Mouse (Mus musculus) hindbrain, embryonic 13.5 days (tissue): ENCODE data around the gene Hoxd9. TPM values are rescaled to one million over a fixed set of nuclear protein-coding genes. Genes with fewer than 3 reads are reported as not detected.

Experiments
- ATAC-seq: fragments of 200-750 bp; cut with Nextera tagmentation; 2 replicates; pipeline ENCODE4 v1.8.0; 2017; ENCODE audit warnings: moderate TSS enrichment; ENCODE audit not compliant: low FRiP score
- H3K27ac ChIP-seq: fragments of 300-500 bp; sonication (generic); 2 replicates; pipeline ENCODE4 v1.5.1; 2015; ENCODE audit warnings: inconsistent platforms, mild to moderate bottlenecking, moderate library complexity
- H3K27me3 ChIP-seq: fragments of 300-500 bp; sonication (generic); 2 replicates; pipeline ENCODE4 v1.6.1; 2015; ENCODE audit warnings: mild to moderate bottlenecking, inconsistent platforms
- H3K36me3 ChIP-seq: fragments of 300-500 bp; sonication (generic); 2 replicates; pipeline ENCODE4 v1.6.1; 2015; ENCODE audit warnings: mild to moderate bottlenecking, inconsistent platforms
- H3K4me1 ChIP-seq: fragments of 300-500 bp; sonication (generic); replicated peaks from 2 replicates; pipeline ENCODE4 v1.6.1; 2015; ENCODE audit warnings: inconsistent platforms
- H3K4me2 ChIP-seq: fragments of 300-500 bp; sonication (generic); 2 replicates; pipeline ENCODE4 v1.6.1; 2015; ENCODE audit warnings: inconsistent platforms, mild to moderate bottlenecking, moderate library complexity
- H3K4me3 ChIP-seq: fragments of 300-500 bp; sonication (generic); 2 replicates; pipeline ENCODE4 v1.5.1; 2015; ENCODE audit warnings: mild to moderate bottlenecking, inconsistent platforms
- H3K9ac ChIP-seq: fragments of 300-500 bp; sonication (generic); 2 replicates; pipeline ENCODE4 v1.6.1; 2015; ENCODE audit warnings: mild to moderate bottlenecking, inconsistent platforms
- H3K9me3 ChIP-seq: fragments of 300-500 bp; sonication (generic); 2 replicates; pipeline ENCODE4 v1.6.1; 2016; ENCODE audit warnings: inconsistent platforms
- WGBS: fragments of 180-500 bp; shearing (Covaris S2); methylation state at CpG from one replicate; pipeline ENCODE4 v1.1.7; 2015; 5-methylcytosine and 5-hydroxymethylcytosine counted together
- microRNA counts: library from miRNA; unstranded; fragments of <30 nt; microRNA quantifications from one replicate; lab custom pipeline; 2016
- microRNA-seq: library from miRNA; unstranded; fragments of <30 nt; microRNA quantifications from one replicate; pipeline ENCODE4, GENCODE M21; 2016
- polyA plus RNA-seq: library from polyadenylated mRNA; unstranded; fragments of >200 nt; fragmentation: Nextera tagmentation; extraction: Ambion mirVana; gene quantifications from 2 replicates; pipeline ENCODE4 v1.2.1, GENCODE M21; 2015

Hoxd9 gene
- polyA plus RNA-seq, 1 experiment from 2014 or later = not detected

DNA sequence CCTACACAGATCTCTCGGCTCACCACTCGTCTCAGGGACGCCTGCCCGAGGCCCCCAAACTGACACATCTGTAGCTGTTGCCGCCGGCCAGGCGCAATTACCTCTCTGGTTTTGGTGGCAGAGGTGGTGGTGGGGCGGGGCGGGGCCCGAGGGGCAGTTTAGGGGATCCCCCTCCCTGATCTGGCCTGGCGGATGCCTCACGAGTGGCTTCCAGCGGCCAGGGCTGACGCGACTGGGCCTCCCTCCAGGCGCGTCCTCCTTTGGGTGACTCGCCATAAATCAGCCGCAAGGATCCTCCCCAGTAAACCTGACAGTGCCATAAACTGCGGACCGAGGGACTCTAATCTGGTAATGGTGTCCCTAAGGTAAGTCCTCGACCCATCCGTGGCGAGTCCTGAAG lies 49.5 kb downstream of the Hoxd9 start:
- H3K4me1 ChIP-seq = peaks cover 65% of the 10 kb centered on the region
- peaks cover 76% of the 10 kb centered on the region for H3K27me3 ChIP-seq
- H3K9ac ChIP-seq = peak overlapping the region; percentile 94
- peak overlapping the region; percentile 71 for H3K4me2 ChIP-seq
- peak overlapping the region; percentile 50 for H3K4me3 ChIP-seq
- under 1% methylated on average over 24 of the region's 24 CpGs for WGBS
- ATAC-seq = no peak
- peaks cover 15% of the 10 kb centered on the region for H3K36me3 ChIP-seq
- H3K27ac ChIP-seq = peak overlapping the region; percentile 98
- H3K9me3 ChIP-seq = no peaks in the 10 kb centered on the region

DNA sequence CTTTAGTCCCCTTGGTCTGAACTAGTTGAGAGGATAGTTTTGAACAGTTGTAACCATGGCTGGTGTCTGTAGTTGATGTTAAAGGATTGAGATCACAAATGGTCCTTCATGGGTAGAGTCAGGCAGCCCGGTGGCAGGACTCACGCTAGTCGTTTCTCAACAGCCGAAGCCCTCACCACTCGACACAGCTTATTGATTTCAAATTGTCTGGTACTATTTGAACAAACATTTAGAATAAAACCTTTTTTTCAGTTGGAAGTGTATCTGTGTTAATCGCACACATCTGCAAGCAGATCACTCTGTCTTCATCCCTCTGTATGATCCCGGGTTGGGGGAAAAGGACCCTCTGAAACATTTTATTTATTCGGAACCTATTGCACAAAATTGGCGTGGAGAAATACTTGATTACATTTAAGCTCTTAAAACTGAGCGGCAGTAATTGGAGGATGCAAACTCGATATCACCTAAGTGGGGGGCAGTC lies 50.2 kb downstream of the Hoxd9 start:
- Histone ChIP-seq H3K4me3 (peak overlapping the region; percentile 50), H3K27me3 (peaks cover 73% of the 10 kb centered on the region)

DNA sequence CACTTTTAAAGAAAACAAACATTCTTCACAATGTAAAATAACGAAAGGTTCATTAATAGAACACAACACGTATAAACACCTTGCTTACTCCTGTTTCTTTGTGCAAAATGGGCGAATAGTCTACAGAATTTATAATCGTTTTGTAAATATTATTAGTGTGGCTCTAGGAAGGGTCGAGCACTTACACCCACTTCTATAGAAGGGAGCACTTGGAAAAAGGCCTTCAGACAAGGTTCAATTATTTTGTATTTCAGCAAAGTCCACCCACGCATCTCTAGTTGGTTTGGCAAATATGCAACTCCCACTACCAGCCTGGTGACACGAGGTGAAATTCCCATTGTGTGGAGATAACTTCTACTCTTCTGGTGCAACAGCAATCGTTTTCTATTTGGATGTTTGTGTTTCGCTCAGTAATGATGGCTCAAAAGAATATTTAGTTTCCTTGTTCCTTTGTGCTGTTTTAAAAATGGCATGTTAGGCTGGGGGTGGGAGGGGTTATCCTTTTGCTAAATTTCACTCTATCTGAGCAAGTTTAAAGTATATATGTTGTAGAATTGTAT lies 51.0 kb downstream of the Hoxd9 start:
- Histone ChIP-seq H3K9ac (peak overlapping the region; percentile 94), H3K9me3 (no peaks in the 10 kb centered on the region), H3K36me3 (peaks cover 15% of the 10 kb centered on the region), H3K27ac (peak overlapping the region; percentile 98), H3K4me3 (peak overlapping the region; percentile 50), H3K4me2 (peak overlapping the region; percentile 71), H3K4me1 (peaks cover 79% of the 10 kb centered on the region), H3K27me3 (peaks cover 75% of the 10 kb centered on the region)
- no peak for ATAC-seq
- WGBS = 3% methylated on average over 9 of the region's 9 CpGs

More for the DNA sequence above, 50.2 kb downstream of the Hoxd9 start:
- H3K4me2 ChIP-seq = peak overlapping the region; percentile 71
- 1% methylated on average over 11 of the region's 11 CpGs for WGBS
- peak overlapping the region; percentile 94 for H3K9ac ChIP-seq
- H3K9me3 ChIP-seq = no peaks in the 10 kb centered on the region
- peaks cover 15% of the 10 kb centered on the region for H3K36me3 ChIP-seq
- no peak for ATAC-seq
- H3K27ac ChIP-seq = peak overlapping the region; percentile 98
- H3K4me1 ChIP-seq = peaks cover 71% of the 10 kb centered on the region

DNA sequence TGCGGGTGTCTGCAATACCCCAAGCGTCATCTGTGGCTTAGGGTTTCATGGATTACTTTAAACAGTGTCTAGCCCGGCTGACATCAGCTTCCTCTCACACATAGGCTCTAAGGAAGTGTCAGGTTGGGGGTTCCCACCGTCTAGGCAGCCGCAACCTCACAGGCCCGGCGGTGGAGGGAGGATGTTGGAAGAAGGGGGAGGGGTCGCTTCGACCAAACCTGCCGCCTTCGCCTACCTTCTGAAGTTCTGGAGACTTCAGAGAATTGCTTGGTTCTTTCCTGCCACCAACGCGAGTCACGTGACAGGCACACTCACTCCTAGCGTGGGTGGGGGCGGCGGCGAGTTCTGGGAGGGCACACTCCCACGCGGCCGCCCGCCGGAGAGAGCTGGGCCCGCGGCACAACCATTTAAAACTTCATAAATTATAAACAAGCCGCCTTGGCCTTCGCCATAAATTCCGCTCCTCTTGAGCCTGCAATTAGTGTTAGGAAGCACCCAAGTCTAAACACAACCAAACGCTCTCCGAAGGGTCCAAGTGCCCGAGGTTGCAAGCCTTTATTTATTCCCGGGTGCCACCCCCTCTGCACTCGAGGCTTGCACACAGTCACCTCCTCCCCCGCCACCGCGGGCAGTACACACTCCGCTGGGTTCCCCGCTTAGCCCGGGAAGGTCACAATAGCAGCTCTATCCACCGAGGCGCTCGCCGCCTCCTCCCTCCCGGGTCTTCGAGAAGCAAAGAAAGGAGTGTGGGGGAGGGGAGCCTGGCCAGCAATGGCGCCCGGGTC lies 52.0 kb downstream of the Hoxd9 start:
- H3K27me3 ChIP-seq = peaks cover 75% of the 10 kb centered on the region
- H3K4me1 ChIP-seq = peaks cover 71% of the 10 kb centered on the region
- no peaks in the 10 kb centered on the region for H3K9me3 ChIP-seq
- H3K27ac ChIP-seq = peak overlapping the region; percentile 98
- under 1% methylated on average over 46 of the region's 47 CpGs for WGBS
- H3K36me3 ChIP-seq = peaks cover 7% of the 10 kb centered on the region; the same call in 1 of the 2 replicates
- peak overlapping the region; percentile 50 for H3K4me3 ChIP-seq
- peak; percentile 81 for ATAC-seq
- H3K4me2 ChIP-seq = peak overlapping the region; percentile 71
- peak overlapping the region; percentile 94 for H3K9ac ChIP-seq

MicroRNAs encoded within 50 kb of the gene (microRNA counts, 519-probe panel; counts per million panel counts)
- 4,701 counts per million, percentile 79 among the panel's probes with 10 or more counts for microRNA mmu-miR-10b (lab: Ali Mortazavi, UCI)

Small RNA genes lying within 50 kb of the gene (microRNA-seq; reads per million reads assigned to microRNA genes)
- gene Gm44463 (not detected), gene Mir10b (42,102 reads per million, percentile 99 among the genes with 10 or more reads in this experiment)

Other genes starting within 250 kb of the Hoxd9 start
- gene Lnpk, start 118.3 kb upstream of the Hoxd9 start, polyA plus RNA-seq = 55.8 TPM in 2 replicates
- 1.3 and 1.6 TPM in 2 replicates for gene Evx2, start 38.2 kb upstream of the Hoxd9 start, polyA plus RNA-seq
- 0.16 TPM in 1 of 2 replicates, not detected in the other for gene Hoxd13, start 29.4 kb upstream of the Hoxd9 start, polyA plus RNA-seq
- not detected in 2 replicates for gene Hoxd12, start 22.7 kb upstream of the Hoxd9 start, polyA plus RNA-seq
- not detected in 2 replicates for gene Hoxd11, start 18.2 kb upstream of the Hoxd9 start, polyA plus RNA-seq
- gene Hoxd10, start 5.8 kb upstream of the Hoxd9 start, polyA plus RNA-seq = not detected in 2 replicates
- gene Hoxd8, start 6.9 kb downstream of the Hoxd9 start, polyA plus RNA-seq = 0.79 and 1.5 TPM in 2 replicates
- 76.0 and 82.5 TPM in 2 replicates for gene Hoxd3, start 14.2 kb downstream of the Hoxd9 start, polyA plus RNA-seq
- 4.1 and 4.2 TPM in 2 replicates for gene Hoxd4, start 14.2 kb downstream of the Hoxd9 start, polyA plus RNA-seq
- gene Gm28230, start 29.0 kb downstream of the Hoxd9 start, polyA plus RNA-seq = 1.3 and 1.5 TPM in 2 replicates
- 1.6 and 2.5 TPM in 2 replicates for gene Hoxd1, start 65.3 kb downstream of the Hoxd9 start, polyA plus RNA-seq
- 151 and 158 TPM in 2 replicates for gene Mtx2, start 128.1 kb downstream of the Hoxd9 start, polyA plus RNA-seq